Mouse (Mus musculus): ENCODE results near the gene Svs3b.

DNA sequence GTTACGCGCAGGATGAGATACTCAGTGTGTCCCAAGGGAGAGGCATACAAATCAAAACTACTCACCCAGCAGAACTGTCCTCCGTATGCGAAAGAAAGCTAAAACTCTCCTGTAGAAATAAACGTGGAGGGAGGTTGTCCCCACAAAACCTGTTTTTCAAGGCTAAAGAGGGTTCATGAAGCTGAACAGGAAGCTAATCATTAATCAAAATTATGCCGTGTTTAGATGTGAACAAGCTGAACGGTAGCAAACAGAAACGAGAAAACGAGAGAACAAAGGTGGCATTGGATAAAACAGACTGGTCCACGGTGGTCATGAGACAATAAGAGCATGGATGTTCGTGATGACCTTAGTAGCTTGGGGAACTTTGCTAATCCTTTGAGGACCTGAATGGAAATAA, 34.9 kb downstream of the Svs3b start, which contains the start of gene Wfdc15b:
- TF ChIP-seq CTCF (IDR thresholded peaks at IDR 0.05; ENCODE audit: borderline replicate concordance, extremely low read depth, insufficient read depth, insufficient read length) = no peak
- TF ChIP-seq POLR2A (IDR thresholded peaks at IDR 0.05; ENCODE audit: borderline replicate concordance, extremely low read depth, insufficient read depth, insufficient read length, poor library complexity, severe bottlenecking) = no peak

All from brain, embryonic 14.5 days (tissue).